Mouse (Mus musculus) skeletal muscle tissue, adult 2 months (tissue): ENCODE measurements around the gene Prss36.

ENCODE experiments used
- DNase-seq: peaks from one replicate; pipeline ENCODE4 v3.0.0-alpha.2; 2012; ENCODE audit warnings: low read depth, low spot score

Gene Prss36

GRCm38 (mm10) chr7:127935028-127935722 is 11.3 kb downstream of the Prss36 start:
- DNase-seq = peak; percentile 96

- no peak for DNase-seq
Observed at GRCm38 (mm10) chr7:127934075-127934474, 12.4 kb downstream of the Prss36 start.

DNA sequence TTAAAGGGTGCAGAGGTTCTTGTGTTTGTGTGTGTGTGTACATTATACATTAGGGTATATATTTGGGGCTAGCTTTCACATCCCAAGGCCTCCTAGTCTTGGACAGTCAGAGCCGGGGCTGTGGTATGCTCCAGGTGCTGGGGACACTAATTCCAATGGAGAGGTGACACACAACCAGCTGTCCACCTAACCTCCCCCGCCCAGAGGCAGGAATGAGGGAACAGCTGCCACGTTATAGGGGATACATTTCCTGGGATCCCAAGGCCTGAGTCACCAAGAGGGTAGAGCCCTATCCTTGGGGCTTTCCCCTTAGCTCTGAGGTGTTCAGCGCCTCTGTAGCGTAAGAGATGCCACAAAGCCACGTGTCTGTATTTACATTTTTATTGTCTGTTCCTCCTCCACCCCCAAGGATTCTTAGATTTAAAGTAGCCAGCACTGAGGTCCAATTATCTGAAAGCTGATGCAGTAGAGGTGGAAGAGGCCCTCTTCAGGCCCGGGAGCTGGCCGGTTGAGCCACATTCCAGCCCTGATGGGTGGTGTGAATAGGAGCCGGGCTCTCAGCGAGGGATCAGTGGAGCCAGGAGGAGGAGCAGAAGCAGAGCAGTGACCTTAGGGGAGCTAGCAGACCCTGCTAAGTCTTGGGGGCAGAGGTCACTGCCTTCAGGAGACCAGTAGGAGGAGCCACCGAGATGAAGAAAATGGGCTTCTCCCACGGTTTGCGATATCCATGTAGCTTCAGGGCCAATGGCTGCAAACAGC is 14.1 kb downstream of the Prss36 start:
- no peak for DNase-seq

GRCm38 (mm10) chr7:127931351-127932135 is 15.0 kb downstream of the Prss36 start:
- DNase-seq = no peak

- DNase-seq = no peak
Observed at GRCm38 (mm10) chr7:127930636-127931035, 15.9 kb downstream of the Prss36 start.

- no peak for DNase-seq
Observed at GRCm38 (mm10) chr7:127929923-127930322, 16.6 kb downstream of the Prss36 start, which contains the start of gene Prss8. Gene Prss8, minus strand, starts transcription at chr7:127930104.

GRCm38 (mm10) chr7:127928596-127928995 is 17.9 kb downstream of the Prss36 start:
- no peak for DNase-seq

- no peak for DNase-seq
Observed at GRCm38 (mm10) chr7:127927726-127928125, 18.8 kb downstream of the Prss36 start.

DNA sequence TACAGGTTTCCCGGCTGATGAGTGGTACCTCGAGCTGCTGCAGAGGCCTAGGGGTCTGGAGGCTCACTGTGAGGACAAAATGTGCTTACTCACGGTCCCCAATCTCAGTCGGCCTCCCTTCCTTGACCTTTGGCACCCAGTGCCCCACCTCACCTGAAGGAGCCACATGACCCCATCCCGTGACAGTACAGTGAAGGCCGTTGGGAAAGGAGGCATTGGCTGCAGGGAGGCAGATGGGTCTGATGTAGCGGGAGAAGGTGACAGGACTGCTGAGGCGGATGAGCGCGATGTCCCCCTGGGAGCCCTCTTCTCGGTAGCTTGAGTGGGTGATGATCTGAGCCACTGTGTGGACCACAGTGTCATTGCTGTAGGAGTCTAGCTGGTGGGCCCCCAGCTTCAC is 19.7 kb downstream of the Prss36 start:
- DNase-seq = no peak

GRCm38 (mm10) chr7:127926066-127926465 is 20.5 kb downstream of the Prss36 start:
- no peak for DNase-seq

- DNase-seq = no peak
Observed at GRCm38 (mm10) chr7:127925252-127925651, 21.3 kb downstream of the Prss36 start.

- no peak for DNase-seq
Observed at GRCm38 (mm10) chr7:127923714-127924113, 22.8 kb downstream of the Prss36 start.

- no peak for DNase-seq
Observed at GRCm38 (mm10) chr7:127922451-127923275, 23.9 kb downstream of the Prss36 start.

- no peak for DNase-seq
Observed at GRCm38 (mm10) chr7:127921516-127921915, 25.0 kb downstream of the Prss36 start.

GRCm38 (mm10) chr7:127919290-127919689 is 27.2 kb downstream of the Prss36 start:
- DNase-seq = no peak

DNA sequence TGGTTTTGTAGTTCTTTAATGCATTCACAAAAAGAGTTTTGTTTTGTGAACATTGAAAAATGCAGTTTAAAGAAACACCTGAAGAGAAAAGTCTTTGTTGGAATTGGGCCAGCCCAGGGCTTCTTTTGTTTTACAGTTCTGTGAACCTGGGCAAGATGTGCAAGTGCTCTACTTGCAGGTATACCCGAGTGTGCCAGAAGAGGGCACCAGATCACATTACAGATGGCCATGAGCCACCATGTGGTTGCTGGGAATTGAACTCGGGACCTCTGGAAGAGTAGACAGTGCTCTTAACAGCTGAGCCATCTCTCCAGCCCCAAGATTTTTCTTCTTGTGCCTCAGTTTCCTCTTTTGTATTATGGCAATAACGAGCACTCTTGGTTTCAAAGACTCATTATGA is 28.3 kb downstream of the Prss36 start:
- no peak for DNase-seq

GRCm38 (mm10) chr7:127915293-127915692 is 31.2 kb downstream of the Prss36 start:
- no peak for DNase-seq

GRCm38 (mm10) chr7:127912938-127913337 is 33.6 kb downstream of the Prss36 start:
- DNase-seq = no peak

DNA sequence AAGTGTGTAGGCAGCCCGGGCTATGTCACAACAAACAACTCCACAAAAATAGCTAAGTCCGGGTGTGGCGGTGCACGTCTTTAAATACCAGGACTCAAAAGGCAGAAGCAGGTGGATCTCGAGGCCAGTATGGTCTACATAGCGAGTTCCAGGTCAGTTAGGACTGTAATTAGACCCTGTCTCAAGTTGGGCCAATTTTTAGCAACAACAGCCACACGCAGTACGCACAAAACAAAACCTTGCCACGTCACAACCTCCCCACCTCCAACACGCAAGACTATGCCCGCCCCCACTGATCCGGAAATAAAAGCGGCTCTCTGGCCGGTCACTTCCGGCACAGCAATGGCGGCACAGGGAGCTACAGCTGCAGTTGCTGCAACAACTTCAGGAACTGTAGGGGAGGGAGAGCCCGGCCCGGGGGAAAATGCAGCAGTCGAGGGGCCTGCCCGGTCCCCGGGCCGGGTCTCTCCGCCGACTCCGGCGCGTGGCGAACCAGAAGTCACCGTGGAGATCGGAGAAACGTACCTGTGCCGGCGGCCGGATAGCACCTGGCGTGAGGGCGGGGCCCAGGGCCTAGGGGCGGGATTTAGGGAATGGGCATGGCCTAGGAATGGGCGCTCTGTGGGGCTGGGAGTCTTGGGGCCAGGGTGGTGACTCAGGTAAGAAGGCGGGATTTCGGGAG is 34.2 kb downstream of the Prss36 start, which contains the start of gene Kat8:
Gene Kat8 (plus strand): TSS at position 327 of the 682 bp plus-strand sequence.
- peak; percentile 91 for DNase-seq

DNA sequence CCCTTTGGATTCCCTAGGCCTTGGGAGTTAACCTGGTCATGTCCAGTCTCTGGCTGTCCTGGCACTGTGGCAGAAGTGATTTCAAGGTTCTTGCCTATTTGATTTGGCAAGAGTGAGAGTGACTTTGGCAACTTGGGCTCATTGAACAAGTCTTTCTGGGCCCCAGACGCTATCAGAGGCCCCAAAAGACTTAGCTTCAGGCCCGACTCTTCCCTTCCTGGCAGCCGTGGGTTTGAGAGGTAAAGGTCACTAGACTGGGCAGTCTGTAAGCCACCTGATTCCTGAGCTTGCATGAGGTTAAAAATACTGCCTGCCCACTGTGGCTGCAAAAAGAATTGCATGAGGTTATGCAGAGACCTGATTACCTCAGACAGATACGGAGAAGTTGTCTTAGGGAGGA is 37.9 kb downstream of the Prss36 start:
- DNase-seq = peak; percentile 83

DNA sequence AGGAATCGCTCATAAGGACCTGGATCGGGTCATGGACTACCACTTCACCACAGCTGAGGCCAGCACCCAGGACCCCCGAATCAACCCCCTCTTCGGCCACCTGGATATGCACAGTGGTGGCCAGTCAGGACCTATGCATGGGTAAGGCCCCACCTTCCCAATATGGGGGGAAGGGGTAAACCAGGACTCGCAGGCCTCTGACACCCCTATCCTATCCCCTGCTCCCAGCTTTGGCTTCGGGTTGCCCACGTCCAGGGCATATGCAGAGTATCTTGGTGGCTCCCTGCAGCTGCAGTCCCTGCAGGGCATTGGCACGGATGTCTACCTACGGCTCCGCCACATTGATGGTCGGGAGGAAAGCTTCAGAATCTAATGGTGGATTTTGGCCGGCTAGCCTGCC is 38.6 kb downstream of the Prss36 start:
- no peak for DNase-seq
